Mouse (Mus musculus) MN1 (cell line): ENCODE results near the gene Ino80e.
A peak's percentile ranks its signal among the peaks of the same experiment; 100 is the strongest.

Experiments
- DNase-seq: peaks from one replicate; pipeline ENCODE4 v3.0.0-alpha.2; 2016; ENCODE audit warnings: low spot score

Gene Ino80e

DNA sequence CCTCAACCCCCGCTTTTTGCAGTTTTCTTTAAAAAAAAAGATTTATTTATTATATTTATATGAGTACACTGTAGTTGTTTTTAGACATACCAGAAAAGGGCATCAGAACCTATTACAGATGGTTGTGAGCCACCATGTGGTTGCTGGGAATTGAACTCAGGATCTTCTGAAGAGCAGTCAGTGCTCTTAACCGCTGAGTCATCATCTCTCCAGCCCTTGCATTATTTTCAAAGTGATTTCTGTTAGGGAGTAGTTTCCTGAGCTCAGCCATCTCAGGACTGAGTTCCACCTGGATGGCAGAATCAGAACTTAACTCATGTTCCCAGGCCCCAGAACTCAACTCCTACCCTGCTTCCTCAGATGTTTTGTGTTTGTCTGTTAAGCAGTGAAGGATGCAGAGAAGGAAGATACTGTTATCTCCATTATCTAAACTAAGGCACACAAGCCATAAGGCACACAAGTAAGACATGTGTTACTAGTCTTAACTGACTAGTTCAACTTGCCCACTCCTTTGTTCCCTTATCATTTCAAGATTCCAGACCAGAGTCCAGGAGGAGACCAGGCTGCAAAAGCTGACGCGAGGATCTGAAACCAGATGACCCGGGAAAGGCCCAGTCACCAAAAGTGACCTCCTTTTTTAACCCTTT is 52.3 kb downstream of the Ino80e start:
- no peak for DNase-seq

GRCm38 (mm10) chr7:126808703-126809455 is 53.3 kb downstream of the Ino80e start:
- peak; percentile 94 for DNase-seq

GRCm38 (mm10) chr7:126807405-126807804 is 54.8 kb downstream of the Ino80e start:
- peak; percentile 57 for DNase-seq

DNA sequence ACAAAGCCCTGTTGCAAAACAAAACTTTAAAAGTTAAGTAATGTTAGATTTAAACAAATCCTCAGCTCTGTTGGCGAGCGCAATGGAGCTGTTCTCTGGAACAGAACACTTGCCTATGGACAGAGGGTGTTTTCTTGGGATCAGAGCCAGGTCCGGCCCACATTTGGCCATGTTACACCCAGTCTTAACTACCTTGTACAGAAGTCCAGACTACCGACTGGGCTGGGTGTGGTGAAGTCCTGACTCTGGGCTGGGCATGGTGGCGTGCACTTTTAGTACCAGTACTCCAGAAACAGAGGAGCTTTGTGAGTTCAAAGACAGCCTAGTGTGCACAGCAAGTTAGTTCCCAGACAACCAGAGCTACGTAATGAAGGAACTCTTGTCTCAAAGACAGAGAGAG is 55.2 kb downstream of the Ino80e start:
- peak; percentile 74 for DNase-seq

DNA sequence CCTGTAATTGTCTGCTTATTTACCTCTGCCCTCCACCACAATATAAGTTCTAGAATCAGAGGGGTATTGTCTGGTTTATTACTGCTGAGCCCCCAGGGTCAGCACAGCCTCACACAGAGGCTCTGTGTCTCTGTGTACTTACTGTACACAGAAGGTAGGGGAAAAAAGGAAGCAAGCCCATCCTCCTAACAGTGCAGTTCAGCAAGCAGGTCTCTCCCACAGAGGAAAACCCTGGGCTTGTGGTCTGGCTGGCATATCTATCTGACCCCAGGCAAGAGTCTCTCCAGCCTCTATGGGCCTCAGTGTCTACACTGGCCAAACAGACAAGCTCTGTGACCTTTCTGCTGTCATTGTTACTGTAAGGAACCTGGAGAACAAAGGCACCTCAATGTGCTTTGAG is 58.4 kb downstream of the Ino80e start:
- DNase-seq, result no peak

- peak; percentile 68 for DNase-seq
These were observed 59.0 kb downstream of the Ino80e start for GRCm38 (mm10) chr7:126803181-126803580.

DNA sequence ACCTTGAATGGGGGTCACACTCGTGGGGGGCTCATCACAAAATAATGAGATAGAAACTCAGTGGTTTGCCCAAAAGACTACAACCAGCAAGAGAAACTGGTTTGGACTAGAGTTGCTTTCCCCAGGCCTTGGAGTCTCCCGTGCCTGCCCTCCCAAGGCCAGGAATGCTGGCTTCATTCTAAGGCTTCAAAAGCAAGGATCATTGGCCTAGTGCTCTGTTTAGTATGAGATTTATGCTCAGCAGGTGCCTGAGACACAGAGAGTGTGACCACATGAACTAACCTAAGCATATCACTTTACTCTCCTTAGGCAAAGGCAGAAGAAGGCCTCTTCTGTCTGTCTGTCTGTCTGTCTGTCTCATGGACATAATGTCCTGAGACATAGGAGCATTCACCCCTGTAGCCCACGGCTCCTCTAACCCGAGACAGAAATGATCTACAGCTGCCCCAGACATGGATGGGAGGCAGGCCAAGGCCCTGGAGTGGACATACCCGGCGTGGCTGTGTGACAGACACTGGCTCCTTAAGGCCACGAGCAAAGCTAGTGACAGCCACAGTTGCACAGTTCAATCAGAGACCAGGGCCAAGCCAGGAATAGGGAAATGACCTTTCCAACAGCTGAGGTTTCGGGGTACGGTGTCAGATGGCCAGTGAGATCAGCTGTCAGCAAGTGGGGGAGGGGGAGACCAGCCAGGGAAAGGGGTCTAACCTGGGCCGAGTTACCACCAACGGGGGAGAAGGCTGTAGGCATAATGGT is 59.9 kb downstream of the Ino80e start:
- no peak for DNase-seq

GRCm38 (mm10) chr7:126801057-126801422 is 61.1 kb downstream of the Ino80e start:
- DNase-seq, result no peak
